Mouse (Mus musculus) small intestine, adult 2 months (tissue): ENCODE measurements around the gene Tspan9.

ENCODE experiments used
- CTCF ChIP-seq: fragments of 200-500 bp; IDR thresholded peaks from 2 replicates; pipeline ENCODE4 v1.5.1; 2012; ENCODE audit warnings: low read depth, mild to moderate bottlenecking, control low read depth, inconsistent platforms, low read length, moderate library complexity, mixed read lengths; ENCODE audit not compliant: insufficient replicate concordance, insufficient read length; ENCODE audit errors: extremely low read depth
- POLR2A ChIP-seq: fragments of 200-500 bp; IDR thresholded peaks from 2 replicates; pipeline ENCODE4 v1.6.1; 2012; ENCODE audit warnings: low read depth, mild to moderate bottlenecking, control low read depth, inconsistent platforms, low read length, moderate library complexity

DNA sequence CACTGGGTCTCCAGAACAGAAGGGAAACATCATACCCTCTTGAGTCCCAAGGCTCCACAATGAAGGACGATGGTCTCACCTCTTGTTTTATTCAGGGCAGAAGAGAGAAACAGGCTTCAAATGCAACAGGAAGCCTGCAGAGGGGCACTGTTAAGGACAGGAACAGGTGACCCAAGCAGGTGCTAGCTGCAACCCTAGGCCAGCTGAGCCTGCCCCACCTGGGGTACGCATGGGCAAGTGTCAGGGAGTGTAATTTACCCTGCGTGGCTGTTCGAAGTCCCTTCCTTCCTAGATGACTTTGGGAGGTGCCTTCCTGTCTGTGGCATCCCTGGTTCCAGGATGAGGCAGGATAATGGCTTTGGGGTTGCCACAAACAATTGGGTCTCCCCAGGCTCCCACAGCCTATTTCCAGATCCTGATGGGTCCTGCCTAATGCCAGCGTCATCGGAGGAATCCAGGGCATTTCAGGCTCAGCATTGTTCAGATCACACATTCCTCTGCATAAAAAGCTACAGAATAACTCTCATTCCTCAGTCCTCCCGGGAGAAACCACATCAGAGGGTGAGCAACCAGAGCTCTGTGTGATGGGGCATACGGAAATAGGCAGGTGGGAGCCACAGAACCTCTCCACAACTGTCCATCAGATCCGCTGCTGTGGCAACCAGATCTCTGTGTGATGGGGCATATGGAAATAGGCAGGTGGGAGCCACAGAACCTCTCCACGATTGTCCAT lies 90.2 kb downstream of the Tspan9 start:
- TF ChIP-seq CTCF (no peak), POLR2A (no peak)
